Mouse (Mus musculus): ENCODE results near the gene Ptgs2. TPM values are rescaled to one million over a fixed set of nuclear protein-coding genes. Genes with fewer than 3 reads are reported as not detected.

The Ptgs2 gene
- polyA plus RNA-seq, 1 experiment from 2014 or later: 0.61 TPM

DNA sequence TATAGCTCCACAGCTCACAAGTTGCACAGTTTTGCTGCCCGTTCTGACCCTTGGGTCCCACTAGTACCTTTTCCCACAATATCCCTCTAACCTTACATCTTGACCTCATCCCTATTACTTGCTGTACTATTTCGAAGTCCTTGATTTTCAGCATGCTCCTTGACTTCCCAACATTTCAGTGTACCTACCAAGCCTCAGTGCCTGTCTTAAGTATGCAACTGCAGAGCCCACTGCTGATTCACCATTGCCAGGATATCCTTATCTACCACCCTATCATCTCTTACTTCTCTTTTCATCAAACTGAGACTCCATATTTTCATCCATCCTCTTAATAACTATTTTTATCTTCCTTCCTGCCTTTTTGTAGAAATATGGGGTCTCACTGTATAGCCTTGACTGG lies 9.8 kb downstream of the Ptgs2 start:
- Histone ChIP-seq H3K27me3 (ENCODE audit: control insufficient read depth, insufficient read depth, low read length) (no peaks in the 10 kb centered on the region), H3K9me3 (ENCODE audit: control insufficient read depth, low read length) (no peaks in the 10 kb centered on the region), H3K9ac (ENCODE audit: low read length) (no peak overlapping the region), H3K4me3 (ENCODE audit: low read depth, low read length) (no peak overlapping the region), H3K27ac (replicated peaks) (no peak overlapping the region), H3K4me2 (replicated peaks; ENCODE audit: low read depth) (no peak overlapping the region), H3K4me1 (replicated peaks; ENCODE audit: control insufficient read depth, insufficient read depth) (no peaks in the 10 kb centered on the region), H3K36me3 (ENCODE audit: control insufficient read depth, insufficient read depth, low read length) (no peaks in the 10 kb centered on the region)
- TF ChIP-seq CTCF (IDR thresholded peaks at IDR 0.05; ENCODE audit: low read depth) (no peak), EP300 (optimal IDR thresholded peaks at IDR 0.05) (no peak)
- DNase-seq (ENCODE audit: low spot score) (no peak), ATAC-seq (ENCODE audit: low FRiP score, low TSS enrichment) (no peak)
- WGBS: 85% methylated on average over 2 of the region's 2 CpGs

DNA sequence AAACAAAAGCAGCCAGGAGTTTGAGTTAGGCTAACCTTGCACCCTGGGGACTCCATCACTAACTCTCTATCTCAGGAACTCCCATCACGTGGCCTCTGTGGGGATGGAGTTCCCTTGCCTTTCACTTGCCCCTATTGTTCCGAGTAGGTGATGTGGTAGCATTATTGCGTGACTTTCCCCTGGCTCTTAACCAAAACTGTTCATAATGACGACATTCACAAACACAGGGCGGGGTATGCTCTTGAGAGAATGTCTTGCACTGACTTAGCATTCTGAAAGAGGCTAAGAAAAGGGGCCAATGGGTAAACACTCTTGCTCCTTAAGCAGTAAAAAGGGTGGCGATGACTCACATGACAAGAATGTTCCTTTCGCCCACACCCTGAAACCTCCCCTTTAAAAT lies 15.5 kb downstream of the Ptgs2 start:
- DNase-seq (ENCODE audit: low spot score) (peak; percentile 15), ATAC-seq (ENCODE audit: low FRiP score, low TSS enrichment) (peak; percentile 73)
- no peaks in the 10 kb centered on the region for H3K9me3 ChIP-seq (ENCODE audit: control insufficient read depth, low read length)
- H3K4me3 ChIP-seq (ENCODE audit: low read depth, low read length): no peak overlapping the region
- no peak overlapping the region for H3K27ac ChIP-seq (replicated peaks)
- no peak for TF ChIP-seq EP300 (optimal IDR thresholded peaks at IDR 0.05)
- no peak for TF ChIP-seq CTCF (IDR thresholded peaks at IDR 0.05; ENCODE audit: low read depth)
- H3K4me1 ChIP-seq (replicated peaks; ENCODE audit: control insufficient read depth, insufficient read depth): no peaks in the 10 kb centered on the region
- H3K36me3 ChIP-seq (ENCODE audit: control insufficient read depth, insufficient read depth, low read length): no peaks in the 10 kb centered on the region
- H3K27me3 ChIP-seq (ENCODE audit: control insufficient read depth, insufficient read depth, low read length): no peaks in the 10 kb centered on the region
- no peak overlapping the region for H3K9ac ChIP-seq (ENCODE audit: low read length)
- H3K4me2 ChIP-seq (replicated peaks; ENCODE audit: low read depth): no peak overlapping the region
- 49% methylated on average over 7 of the region's 7 CpGs for WGBS

DNA sequence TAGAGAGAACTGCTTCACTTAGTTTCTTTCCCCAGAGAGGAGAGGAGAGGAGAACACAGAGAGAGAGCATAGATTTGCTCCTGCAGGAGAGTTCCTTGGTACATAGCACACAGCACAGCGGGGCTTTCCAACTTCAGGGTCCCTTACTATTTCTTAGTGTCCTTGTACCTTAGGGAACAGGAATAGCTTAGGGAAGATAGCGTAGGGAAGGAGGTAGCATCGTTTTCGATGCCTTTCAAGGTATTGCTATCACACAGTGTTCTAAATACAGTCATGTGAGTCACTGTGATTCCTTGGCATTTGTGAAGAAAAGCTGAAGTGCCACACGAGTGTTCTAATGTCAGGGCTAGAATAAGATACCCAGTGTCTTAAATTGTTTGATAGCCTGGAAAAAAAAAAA lies 18.5 kb downstream of the Ptgs2 start:
- Histone ChIP-seq H3K27me3 (ENCODE audit: control insufficient read depth, insufficient read depth, low read length) (no peaks in the 10 kb centered on the region), H3K4me3 (ENCODE audit: low read depth, low read length) (no peak overlapping the region), H3K36me3 (ENCODE audit: control insufficient read depth, insufficient read depth, low read length) (no peaks in the 10 kb centered on the region), H3K4me2 (replicated peaks; ENCODE audit: low read depth) (no peak overlapping the region), H3K27ac (replicated peaks) (no peak overlapping the region), H3K9me3 (ENCODE audit: control insufficient read depth, low read length) (no peaks in the 10 kb centered on the region), H3K4me1 (replicated peaks; ENCODE audit: control insufficient read depth, insufficient read depth) (no peaks in the 10 kb centered on the region), H3K9ac (ENCODE audit: low read length) (no peak overlapping the region)
- ATAC-seq (ENCODE audit: low FRiP score, low TSS enrichment): no peak
- WGBS: 76% methylated on average over 5 of the region's 5 CpGs
- no peak for DNase-seq (ENCODE audit: low spot score)
- TF ChIP-seq EP300 (optimal IDR thresholded peaks at IDR 0.05): no peak
- no peak for TF ChIP-seq CTCF (IDR thresholded peaks at IDR 0.05; ENCODE audit: low read depth)

DNA sequence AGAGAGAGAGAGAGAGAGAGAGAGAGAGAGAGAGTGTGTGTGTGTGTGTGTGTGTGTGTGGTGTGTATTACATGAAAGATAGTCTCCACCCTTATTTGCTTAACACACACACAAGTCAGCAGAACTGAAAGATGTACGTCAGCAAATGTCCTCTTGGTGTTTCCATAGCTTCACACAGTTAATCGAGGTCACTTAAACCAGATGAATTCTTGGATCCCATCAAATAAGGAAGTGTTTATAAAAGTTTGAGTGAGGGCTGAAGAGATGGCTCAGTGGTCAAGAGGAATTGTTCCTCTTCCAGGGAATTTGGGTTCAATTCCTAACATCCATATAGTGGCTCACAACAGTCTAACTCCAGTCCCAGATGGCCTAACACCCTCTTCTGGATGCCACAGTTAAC lies 25.7 kb downstream of the Ptgs2 start:
- TF ChIP-seq CTCF (IDR thresholded peaks at IDR 0.05; ENCODE audit: low read depth): no peak
- TF ChIP-seq EP300 (optimal IDR thresholded peaks at IDR 0.05): no peak
- no peak overlapping the region for H3K4me3 ChIP-seq (ENCODE audit: low read depth, low read length)
- DNase-seq (ENCODE audit: low spot score): no peak
- H3K4me1 ChIP-seq (replicated peaks; ENCODE audit: control insufficient read depth, insufficient read depth): no peaks in the 10 kb centered on the region
- no peak overlapping the region for H3K4me2 ChIP-seq (replicated peaks; ENCODE audit: low read depth)
- WGBS: 70% methylated on average over 2 of the region's 2 CpGs
- no peak for ATAC-seq (ENCODE audit: low FRiP score, low TSS enrichment)
- H3K36me3 ChIP-seq (ENCODE audit: control insufficient read depth, insufficient read depth, low read length): no peaks in the 10 kb centered on the region
- no peaks in the 10 kb centered on the region for H3K27me3 ChIP-seq (ENCODE audit: control insufficient read depth, insufficient read depth, low read length)
- no peaks in the 10 kb centered on the region for H3K9me3 ChIP-seq (ENCODE audit: control insufficient read depth, low read length)
- H3K9ac ChIP-seq (ENCODE audit: low read length): no peak overlapping the region
- H3K27ac ChIP-seq (replicated peaks): no peak overlapping the region

DNA sequence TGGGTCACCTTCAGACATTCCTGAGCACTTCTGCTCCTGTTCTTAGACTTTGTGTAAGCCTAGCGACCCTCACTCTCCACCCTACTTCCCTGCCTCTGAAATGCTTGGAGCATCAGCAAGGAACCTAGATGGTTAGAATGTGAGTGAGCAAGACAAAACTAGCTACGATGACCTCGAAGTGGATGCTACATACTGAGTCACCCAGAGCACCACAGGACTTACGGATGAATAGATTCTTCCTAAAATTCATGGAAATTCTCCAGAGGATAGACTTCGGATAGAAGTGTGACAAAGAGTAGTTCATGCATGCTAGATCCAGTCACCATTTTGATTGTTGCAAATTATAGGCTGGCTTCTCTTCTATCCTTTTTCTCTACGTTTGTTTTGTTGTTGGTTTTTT lies 30.2 kb downstream of the Ptgs2 start:
- no peak overlapping the region for H3K27ac ChIP-seq (replicated peaks)
- ATAC-seq (ENCODE audit: low FRiP score, low TSS enrichment) (no peak), DNase-seq (ENCODE audit: low spot score) (no peak)
- no peaks in the 10 kb centered on the region for H3K36me3 ChIP-seq (ENCODE audit: control insufficient read depth, insufficient read depth, low read length)
- no peak overlapping the region for H3K9ac ChIP-seq (ENCODE audit: low read length)
- H3K27me3 ChIP-seq (ENCODE audit: control insufficient read depth, insufficient read depth, low read length): no peaks in the 10 kb centered on the region
- no peak overlapping the region for H3K4me3 ChIP-seq (ENCODE audit: low read depth, low read length)
- H3K9me3 ChIP-seq (ENCODE audit: control insufficient read depth, low read length): no peaks in the 10 kb centered on the region
- H3K4me1 ChIP-seq (replicated peaks; ENCODE audit: control insufficient read depth, insufficient read depth): no peaks in the 10 kb centered on the region
- TF ChIP-seq CTCF (IDR thresholded peaks at IDR 0.05; ENCODE audit: low read depth) (no peak), EP300 (optimal IDR thresholded peaks at IDR 0.05) (no peak)
- no peak overlapping the region for H3K4me2 ChIP-seq (replicated peaks; ENCODE audit: low read depth)
- WGBS: 79% methylated on average over 6 of the region's 6 CpGs

DNA sequence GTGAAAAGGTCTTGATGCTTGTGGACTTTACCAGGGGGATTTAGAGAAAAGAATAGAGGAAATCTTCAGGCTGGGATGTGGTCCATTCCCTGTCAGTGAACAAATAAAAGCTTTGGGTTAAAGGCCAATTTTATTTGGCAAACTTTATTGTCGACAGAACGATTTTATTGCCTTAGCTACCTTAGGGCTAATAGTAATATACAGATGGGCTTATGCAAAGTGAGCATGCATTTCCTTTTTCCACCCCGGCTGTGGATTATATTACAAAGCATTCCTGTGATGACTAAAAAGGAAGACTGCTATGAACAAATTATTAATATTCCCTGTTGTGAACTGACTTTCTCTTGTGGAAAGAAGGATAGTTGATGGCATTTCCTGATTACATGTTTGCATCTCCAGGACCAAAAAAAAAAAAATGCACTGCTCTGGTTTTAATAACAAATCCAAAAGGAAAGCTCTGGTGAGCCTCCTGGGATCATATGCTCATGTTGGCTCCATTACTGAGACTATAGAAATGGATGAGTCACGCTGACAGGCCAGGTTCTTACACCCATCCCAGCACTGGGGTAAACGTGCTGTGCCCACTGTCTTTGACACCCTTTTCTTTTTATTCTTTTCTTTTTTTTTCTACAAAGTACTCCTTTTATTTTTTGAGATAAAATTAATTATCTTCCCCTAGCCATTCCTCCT lies 30.9 kb downstream of the Ptgs2 start:
- no peak overlapping the region for H3K27ac ChIP-seq (replicated peaks)
- 54% methylated on average over 5 of the region's 5 CpGs for WGBS
- DNase-seq (ENCODE audit: low spot score) (no peak), ATAC-seq (ENCODE audit: low FRiP score, low TSS enrichment) (no peak)
- H3K36me3 ChIP-seq (ENCODE audit: control insufficient read depth, insufficient read depth, low read length): no peaks in the 10 kb centered on the region
- H3K4me2 ChIP-seq (replicated peaks; ENCODE audit: low read depth): no peak overlapping the region
- TF ChIP-seq CTCF (IDR thresholded peaks at IDR 0.05; ENCODE audit: low read depth) (no peak), EP300 (optimal IDR thresholded peaks at IDR 0.05) (no peak)
- no peak overlapping the region for H3K9ac ChIP-seq (ENCODE audit: low read length)
- H3K9me3 ChIP-seq (ENCODE audit: control insufficient read depth, low read length): no peaks in the 10 kb centered on the region
- H3K27me3 ChIP-seq (ENCODE audit: control insufficient read depth, insufficient read depth, low read length): no peaks in the 10 kb centered on the region
- no peak overlapping the region for H3K4me3 ChIP-seq (ENCODE audit: low read depth, low read length)
- H3K4me1 ChIP-seq (replicated peaks; ENCODE audit: control insufficient read depth, insufficient read depth): no peaks in the 10 kb centered on the region

Data from stomach, postnatal 0 days (tissue).